Mouse (Mus musculus): ENCODE measurements around the gene C87977.
"Not testable (repeated sequence)": the region's sequence is repeated elsewhere in the genome, so short reads cannot be mapped to it uniquely, and the experiment has no call there.

The C87977 gene

DNA sequence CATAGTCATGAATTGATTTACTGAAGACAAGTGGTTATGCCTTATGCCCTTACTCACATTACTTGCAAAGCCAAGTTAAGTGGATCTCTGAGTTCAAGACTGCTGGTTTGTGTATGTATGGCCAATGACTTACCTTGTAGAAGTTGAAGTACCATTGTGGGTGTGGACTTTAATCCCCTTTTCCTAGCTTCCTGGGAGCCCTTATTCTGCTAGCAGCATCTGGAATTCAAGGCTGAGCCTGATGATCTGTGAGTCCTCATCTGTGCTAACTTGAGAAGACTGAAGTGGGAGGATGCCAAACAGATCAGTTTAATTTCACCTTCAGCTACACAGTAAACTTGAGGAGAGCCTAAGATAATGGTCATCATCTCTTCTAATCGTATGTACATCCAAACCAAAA, at the start of gene C87977:
TSS of gene C87977 (minus strand) at position 101 of the 400 bp plus-strand sequence.
- not testable (repeated sequence) for DNase-seq (ENCODE audit: low read depth, low spot score)

DNA sequence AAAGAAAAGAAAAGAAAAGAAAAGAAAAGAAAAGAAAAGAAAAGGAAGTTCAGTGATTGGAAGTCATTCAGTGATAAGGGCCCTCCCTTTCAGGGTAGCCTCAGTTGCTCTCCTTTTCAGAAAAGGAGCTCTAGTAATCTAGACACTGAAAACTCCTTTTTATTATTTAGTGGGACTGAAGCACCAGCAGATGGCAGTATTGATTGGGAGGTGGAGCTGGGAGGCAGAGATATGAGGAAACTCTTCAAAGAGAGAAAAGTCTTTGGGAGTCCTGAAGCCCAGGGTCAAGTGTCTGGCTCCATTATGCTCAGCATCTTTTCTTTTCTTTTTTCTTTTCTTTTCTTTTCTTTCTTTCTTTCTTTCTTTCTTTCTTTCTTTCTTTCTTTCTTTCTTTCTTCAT, 41.6 kb upstream of the C87977 start:
- not testable (repeated sequence) for DNase-seq (ENCODE audit: low read depth, low spot score)

GRCm38 (mm10) chr4:144190419-144190818, 22.7 kb downstream of the C87977 start, which contains the start of gene Oog2:
TSS of gene Oog2 (plus strand) at chr4:144190719.
- no peak for DNase-seq (ENCODE audit: low read depth, low spot score)

DNA sequence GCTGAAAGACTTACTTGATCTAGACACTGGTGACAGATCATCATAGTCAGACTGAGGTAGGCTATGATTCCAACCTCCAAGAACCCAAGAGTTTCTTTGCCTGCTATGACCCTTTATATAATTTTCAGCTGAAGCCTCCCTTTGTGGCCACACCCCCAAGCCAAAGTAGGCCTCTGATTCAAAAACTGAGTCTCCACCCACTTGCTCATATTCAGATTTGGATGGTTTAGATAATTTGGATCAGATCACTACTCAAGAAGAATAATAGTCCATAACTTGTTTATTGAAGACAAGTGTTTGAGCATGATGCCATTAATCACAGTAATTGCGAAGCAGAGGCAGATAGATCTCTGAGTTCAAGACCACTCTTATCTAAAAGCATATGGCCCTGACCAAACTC, 50.6 kb downstream of the C87977 start, which contains the start of gene Oog3:
TSS of gene Oog3 (minus strand) at position 101 of the 400 bp plus-strand sequence.
- DNase-seq (ENCODE audit: low read depth, low spot score) = no peak
